Mouse (Mus musculus) liver, postnatal 0 days (tissue): ENCODE measurements around the gene Asprv1. TPM values are rescaled to one million over a fixed set of nuclear protein-coding genes. Genes with fewer than 3 reads are reported as not detected.

Source experiments
- ATAC-seq: fragments of 200-750 bp; cut with Nextera tagmentation; 2 replicates; pipeline ENCODE4 v1.8.0; 2017; ENCODE audit warnings: mild to moderate bottlenecking, moderate library complexity
- DNase-seq: peaks from one replicate; pipeline ENCODE4 v3.0.0-alpha.2; 2016
- H3K27ac ChIP-seq: fragments of 300-500 bp; sonication (generic); 2 replicates; pipeline ENCODE4 v1.5.1; 2014; ENCODE audit warnings: antibody characterized with exemption, moderate library complexity, mild to moderate bottlenecking, low read depth
- H3K27me3 ChIP-seq: fragments of 300-500 bp; sonication (generic); 2 replicates; pipeline ENCODE4 v1.6.1; 2014; ENCODE audit warnings: low read length, control low read depth, mixed read lengths; ENCODE audit not compliant: insufficient read depth
- H3K36me3 ChIP-seq: fragments of 300-500 bp; sonication (generic); replicated peaks from 2 replicates; pipeline ENCODE4 v1.6.1; 2014; ENCODE audit warnings: mild to moderate bottlenecking, control low read depth, low read length, moderate library complexity, mixed read lengths; ENCODE audit not compliant: insufficient read depth
- H3K4me1 ChIP-seq: fragments of 300-500 bp; sonication (generic); 2 replicates; pipeline ENCODE4 v1.6.1; 2014; ENCODE audit warnings: antibody characterized with exemption, mild to moderate bottlenecking, control low read depth; ENCODE audit not compliant: insufficient read depth
- H3K4me2 ChIP-seq: fragments of 300-500 bp; sonication (generic); 2 replicates; pipeline ENCODE4 v1.6.1; 2014; ENCODE audit warnings: low read depth, mild to moderate bottlenecking, low read length, moderate library complexity, mixed read lengths
- H3K4me3 ChIP-seq: fragments of 300-500 bp; sonication (generic); 2 replicates; pipeline ENCODE4 v1.5.1; 2014; ENCODE audit warnings: low read depth, low read length
- H3K9ac ChIP-seq: fragments of 300-500 bp; sonication (generic); replicated peaks from 2 replicates; pipeline ENCODE4 v1.6.1; 2014; ENCODE audit warnings: mild to moderate bottlenecking, moderate library complexity
- H3K9me3 ChIP-seq: fragments of 300-500 bp; sonication (generic); 2 replicates; pipeline ENCODE4 v1.6.1; 2016; ENCODE audit warnings: mild to moderate bottlenecking, control low read depth, low read length, mixed read lengths
- CTCF ChIP-seq: sonication (generic); IDR thresholded peaks from 2 replicates; pipeline ENCODE4 v1.5.1; 2016; ENCODE audit warnings: antibody characterized with exemption, low read depth
- EP300 ChIP-seq: IDR thresholded peaks from 2 replicates; pipeline ENCODE4 v1.6.1; 2016; ENCODE audit warnings: antibody characterized with exemption, low read depth, mild to moderate bottlenecking
- WGBS: fragments of 180-500 bp; shearing (Covaris S2); extraction: QIAGEN DNeasy Blood & Tissue Kit; methylation state at CpG from one replicate; pipeline ENCODE4 v1.1.7; 2014; ENCODE audit not compliant: insufficient replicate concordance; 5-methylcytosine and 5-hydroxymethylcytosine counted together
- polyA plus RNA-seq: library from polyadenylated mRNA; unstranded; fragments of >200 nt; fragmentation: Nextera tagmentation; extraction: Ambion mirVana; gene quantifications from 2 replicates; pipeline ENCODE4 v1.2.1, GENCODE M21; 2015

Gene Asprv1
- 7.3 and 8.6 TPM in 2 replicates for polyA plus RNA-seq

- peak; percentile 49 for DNase-seq
- Histone ChIP-seq H3K36me3 (no peaks in the 10 kb centered on the region), H3K9me3 (no peaks in the 10 kb centered on the region), H3K4me3 (peak within 1 kb of the TSS; percentile 15; the same call in 1 of the 2 replicates), H3K4me2 (peak within 1 kb of the TSS; percentile 18; the same call in 1 of the 2 replicates), H3K9ac (no peak within 1 kb of the TSS), H3K27me3 (no peaks in the 10 kb centered on the region), H3K4me1 (no peaks in the 10 kb centered on the region), H3K27ac (no peak within 1 kb of the TSS)
- ATAC-seq = no peak
- 65% methylated on average over 10 of the region's 10 CpGs for WGBS
- no peak for TF ChIP-seq CTCF
- TF ChIP-seq EP300 = no peak
Observed at GRCm38 (mm10) chr6:86627946-86628345, at the start of gene Asprv1. Asprv1 (plus strand) TSS chr6:86628164.

- Histone ChIP-seq H3K4me2 (no peak overlapping the region), H3K9ac (no peak overlapping the region), H3K9me3 (no peaks in the 10 kb centered on the region), H3K36me3 (no peaks in the 10 kb centered on the region), H3K4me3 (no peak overlapping the region), H3K4me1 (peaks cover 7% of the 10 kb centered on the region), H3K27me3 (no peaks in the 10 kb centered on the region), H3K27ac (no peak overlapping the region)
- 73% methylated on average over 2 of the region's 2 CpGs for WGBS
- DNase-seq (no peak), ATAC-seq (no peak)
- no peak for TF ChIP-seq CTCF
- no peak for TF ChIP-seq EP300
Observed at GRCm38 (mm10) chr6:86578396-86578795, 49.6 kb upstream of the Asprv1 start.

- no peak overlapping the region for H3K4me2 ChIP-seq
- WGBS = 44% methylated on average over 2 of the region's 2 CpGs
- DNase-seq = no peak
- H3K4me3 ChIP-seq = no peak overlapping the region
- no peak overlapping the region for H3K9ac ChIP-seq
- no peaks in the 10 kb centered on the region for H3K36me3 ChIP-seq
- TF ChIP-seq EP300 (no peak), CTCF (no peak)
- no peaks in the 10 kb centered on the region for H3K9me3 ChIP-seq
- no peaks in the 10 kb centered on the region for H3K27me3 ChIP-seq
- ATAC-seq = no peak
- no peak overlapping the region for H3K27ac ChIP-seq
- H3K4me1 ChIP-seq = peaks cover 12% of the 10 kb centered on the region
Observed at GRCm38 (mm10) chr6:86579066-86579784, 48.7 kb upstream of the Asprv1 start.

- DNase-seq (no peak), ATAC-seq (no peak)
- no peak overlapping the region for H3K4me2 ChIP-seq
- no peak overlapping the region for H3K9ac ChIP-seq
- H3K27ac ChIP-seq = no peak overlapping the region
- no peaks in the 10 kb centered on the region for H3K9me3 ChIP-seq
- H3K4me1 ChIP-seq = peaks cover 19% of the 10 kb centered on the region
- no peaks in the 10 kb centered on the region for H3K27me3 ChIP-seq
- H3K36me3 ChIP-seq = no peaks in the 10 kb centered on the region
- TF ChIP-seq CTCF = no peak
- no peak for TF ChIP-seq EP300
- H3K4me3 ChIP-seq = no peak overlapping the region
- WGBS = 86% methylated on average over 3 of the region's 3 CpGs
Observed at GRCm38 (mm10) chr6:86579926-86580325, 48.0 kb upstream of the Asprv1 start.

- WGBS = 80% methylated on average over 3 of the region's 3 CpGs
- DNase-seq (no peak), ATAC-seq (no peak)
- no peaks in the 10 kb centered on the region for H3K27me3 ChIP-seq
- peaks cover 26% of the 10 kb centered on the region for H3K4me1 ChIP-seq
- no peak overlapping the region for H3K4me2 ChIP-seq
- H3K36me3 ChIP-seq = no peaks in the 10 kb centered on the region
- no peak overlapping the region for H3K4me3 ChIP-seq
- no peaks in the 10 kb centered on the region for H3K9me3 ChIP-seq
- TF ChIP-seq CTCF = no peak
- TF ChIP-seq EP300 = no peak
- no peak overlapping the region for H3K9ac ChIP-seq
- H3K27ac ChIP-seq = 0 out of 2 replicates have a peak overlapping the region, but pooled peaks have one; percentile 49
Observed at GRCm38 (mm10) chr6:86583141-86583540, 44.8 kb upstream of the Asprv1 start.

GRCm38 (mm10) chr6:86583601-86584215, 44.3 kb upstream of the Asprv1 start:
- no peaks in the 10 kb centered on the region for H3K9me3 ChIP-seq
- H3K4me2 ChIP-seq = no peak overlapping the region
- ATAC-seq = no peak
- no peak for DNase-seq
- H3K27ac ChIP-seq = peak overlapping the region; percentile 49
- H3K27me3 ChIP-seq = no peaks in the 10 kb centered on the region
- peaks cover 26% of the 10 kb centered on the region for H3K4me1 ChIP-seq
- H3K36me3 ChIP-seq = no peaks in the 10 kb centered on the region
- no peak overlapping the region for H3K4me3 ChIP-seq
- no peak for TF ChIP-seq CTCF
- TF ChIP-seq EP300 = no peak
- no peak overlapping the region for H3K9ac ChIP-seq
- 58% methylated on average over 8 of the region's 8 CpGs for WGBS
